Mouse (Mus musculus) hindbrain, embryonic 10.5 days (tissue): ENCODE measurements at regions not wholly inside any gene's neighbourhood (a gene's known extent, or its start where the extent isn't known, plus 50 kb on each side); places are given as distances from the start of the nearest gene placed in this dataset.

Experiments
- DNase-seq: peaks from one replicate; pipeline ENCODE4 v3.0.0-alpha.2; 2017; ENCODE audit warnings: low spot score
- H3K27ac ChIP-seq: fragments of 300-500 bp; sonication (generic); 2 replicates; pipeline ENCODE4 v1.5.1; 2016; ENCODE audit warnings: mild to moderate bottlenecking, moderate library complexity
- H3K27me3 ChIP-seq: fragments of 300-500 bp; sonication (generic); 2 replicates; pipeline ENCODE4 v1.6.1; 2016; ENCODE audit warnings: mild to moderate bottlenecking; ENCODE audit not compliant: poor library complexity, insufficient read depth, severe bottlenecking
- H3K36me3 ChIP-seq: fragments of 300-500 bp; sonication (generic); 2 replicates; pipeline ENCODE4 v1.6.1; 2016; ENCODE audit warnings: mild to moderate bottlenecking, moderate library complexity
- H3K4me1 ChIP-seq: fragments of 300-500 bp; sonication (generic); replicated peaks from 2 replicates; pipeline ENCODE4 v1.6.1; 2016; ENCODE audit warnings: mild to moderate bottlenecking
- H3K4me3 ChIP-seq: fragments of 300-500 bp; sonication (generic); 2 replicates; pipeline ENCODE4 v1.5.1; 2016; ENCODE audit warnings: mild to moderate bottlenecking, moderate library complexity
- H3K9me3 ChIP-seq: fragments of 300-500 bp; sonication (generic); 2 replicates; pipeline ENCODE4 v1.6.1; 2016; ENCODE audit warnings: mild to moderate bottlenecking, moderate library complexity
- WGBS: fragments of 180-500 bp; shearing (Covaris S2); methylation state at CpG from one replicate; pipeline ENCODE4 v1.1.7; 2016; 5-methylcytosine and 5-hydroxymethylcytosine counted together

GRCm38 (mm10) chr15:51724127-51724526, 2160.6 kb upstream of the Gm7489 start:
- no peaks in the 10 kb centered on the region for H3K27me3 ChIP-seq
- no peak overlapping the region for H3K4me3 ChIP-seq
- DNase-seq: no peak
- H3K36me3 ChIP-seq: no peaks in the 10 kb centered on the region
- H3K4me1 ChIP-seq: peaks cover 6% of the 10 kb centered on the region
- WGBS: 71% methylated on average over 7 of the region's 7 CpGs
- no peak overlapping the region for H3K27ac ChIP-seq
- H3K9me3 ChIP-seq: no peaks in the 10 kb centered on the region

- H3K36me3 ChIP-seq: no peaks in the 10 kb centered on the region
- WGBS: 90% methylated on average over 3 of the region's 3 CpGs
- H3K4me3 ChIP-seq: no peak overlapping the region
- no peaks in the 10 kb centered on the region for H3K27me3 ChIP-seq
- no peaks in the 10 kb centered on the region for H3K9me3 ChIP-seq
- H3K4me1 ChIP-seq: peaks cover 6% of the 10 kb centered on the region
- H3K27ac ChIP-seq: no peak overlapping the region
- no peak for DNase-seq
Measured at GRCm38 (mm10) chr15:51725457-51725856, 2159.2 kb upstream of the Gm7489 start.

- DNase-seq: no peak
- no peaks in the 10 kb centered on the region for H3K9me3 ChIP-seq
- no peak overlapping the region for H3K4me3 ChIP-seq
- no peak overlapping the region for H3K27ac ChIP-seq
- H3K27me3 ChIP-seq: no peaks in the 10 kb centered on the region
- H3K36me3 ChIP-seq: no peaks in the 10 kb centered on the region
- 84% methylated on average over 10 of the region's 10 CpGs for WGBS
- H3K4me1 ChIP-seq: no peaks in the 10 kb centered on the region
Measured at GRCm38 (mm10) chr15:51730106-51730505, 2154.6 kb upstream of the Gm7489 start.

- H3K27me3 ChIP-seq: no peaks in the 10 kb centered on the region
- 76% methylated on average over 12 of the region's 12 CpGs for WGBS
Measured at GRCm38 (mm10) chr15:51730805-51731412, 2153.8 kb upstream of the Gm7489 start.

GRCm38 (mm10) chr15:51734194-51734593, 2150.5 kb upstream of the Gm7489 start:
- no peak for DNase-seq
- Histone ChIP-seq H3K27ac (no peak overlapping the region), H3K4me3 (no peak overlapping the region), H3K9me3 (no peaks in the 10 kb centered on the region), H3K36me3 (no peaks in the 10 kb centered on the region), H3K4me1 (no peaks in the 10 kb centered on the region), H3K27me3 (no peaks in the 10 kb centered on the region)
- WGBS: 82% methylated on average over 1 of the region's 1 CpGs

More at GRCm38 (mm10) chr15:51730805-51731412, 2153.8 kb upstream of the Gm7489 start:
- no peaks in the 10 kb centered on the region for H3K9me3 ChIP-seq
- no peak for DNase-seq
- H3K27ac ChIP-seq: no peak overlapping the region
- no peak overlapping the region for H3K4me3 ChIP-seq
- no peaks in the 10 kb centered on the region for H3K36me3 ChIP-seq
- no peaks in the 10 kb centered on the region for H3K4me1 ChIP-seq
